Mouse (Mus musculus): ENCODE measurements at regions not wholly inside any gene's neighbourhood (a gene's known extent, or its start where the extent isn't known, plus 50 kb on each side); places are given as distances from the start of the nearest gene placed in this dataset.
A peak's percentile ranks its signal among the peaks of the same experiment; 100 is the strongest.

DNA sequence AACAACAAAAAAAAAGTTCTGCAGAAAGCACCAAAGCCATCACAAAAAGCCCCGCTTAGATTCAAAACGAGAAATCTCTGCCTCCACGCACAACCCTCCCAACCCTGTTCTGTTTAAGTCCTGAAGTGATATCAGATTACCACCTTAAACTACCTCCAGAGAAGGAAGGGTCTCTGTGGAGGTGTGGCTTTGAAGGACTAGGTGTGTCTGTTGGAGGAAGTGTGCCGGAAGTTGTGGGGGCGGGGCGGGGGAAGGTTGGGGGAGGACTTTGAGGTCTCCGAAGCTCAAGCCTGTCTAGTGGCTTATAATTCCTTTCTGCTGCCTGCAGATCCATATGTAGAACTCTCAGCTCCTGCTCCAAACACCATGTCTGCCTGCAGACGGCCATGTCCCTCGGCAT, 173.6 kb downstream of the Mreg start:
- no peak for DNase-seq

DNA sequence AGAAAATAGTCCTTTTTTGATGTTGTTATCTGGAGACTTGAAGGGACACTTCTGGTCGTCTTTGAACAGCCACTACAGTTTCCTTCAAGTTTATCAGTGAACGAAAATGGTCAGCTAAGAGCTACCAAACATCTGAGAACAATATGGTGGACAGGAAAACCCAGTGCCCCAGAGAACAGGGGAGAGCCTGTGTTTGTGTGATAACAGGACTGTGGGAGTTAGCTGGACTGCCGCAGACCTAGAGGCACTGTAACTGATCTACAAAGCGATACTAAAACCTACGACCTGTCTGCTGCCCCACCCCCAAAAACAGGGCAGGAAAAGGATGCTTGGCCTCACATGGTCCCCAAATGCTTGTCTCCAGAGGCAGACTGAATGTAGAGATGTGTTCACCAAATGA, 175.5 kb downstream of the Mreg start:
- DNase-seq = no peak

DNA sequence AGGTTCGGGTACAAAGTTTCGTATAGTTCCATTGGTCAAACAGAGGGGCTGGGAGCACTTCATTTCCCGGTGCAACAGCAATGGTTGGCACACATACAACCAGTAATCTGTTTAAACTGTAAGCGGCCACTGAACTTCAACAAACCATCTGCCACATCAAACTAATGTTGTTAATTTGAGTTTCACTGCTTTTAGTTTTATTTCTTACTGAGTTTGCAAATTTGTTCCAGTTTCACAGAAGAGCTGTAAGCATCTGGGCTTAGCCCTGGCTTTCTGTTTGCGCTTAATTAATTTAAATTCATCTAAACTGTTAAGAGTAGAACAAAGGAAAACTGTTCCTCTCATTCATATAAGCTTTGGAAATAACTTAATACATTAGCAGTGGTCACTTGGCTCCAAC, 176.0 kb downstream of the Mreg start:
- no peak for DNase-seq

DNA sequence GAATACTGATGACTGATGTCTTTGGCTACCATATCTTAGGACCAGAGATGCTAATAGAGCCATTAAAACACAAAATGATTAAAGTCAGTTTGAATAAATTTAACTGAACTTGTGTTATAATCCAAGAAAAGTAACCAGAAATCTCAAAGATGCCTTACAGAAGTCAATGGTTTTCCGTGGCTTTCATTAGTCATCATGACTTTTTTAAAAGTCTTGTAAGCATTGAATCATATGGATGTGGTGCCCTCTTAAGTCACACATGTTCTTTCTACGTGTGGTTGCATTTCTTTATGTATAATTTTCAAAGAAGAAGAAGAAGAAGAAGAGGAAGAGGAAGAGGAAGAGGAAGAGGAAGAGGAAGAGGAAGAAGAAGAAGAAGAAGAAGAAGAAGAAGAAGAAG, 178.2 kb downstream of the Mreg start:
- DNase-seq = no peak

DNA sequence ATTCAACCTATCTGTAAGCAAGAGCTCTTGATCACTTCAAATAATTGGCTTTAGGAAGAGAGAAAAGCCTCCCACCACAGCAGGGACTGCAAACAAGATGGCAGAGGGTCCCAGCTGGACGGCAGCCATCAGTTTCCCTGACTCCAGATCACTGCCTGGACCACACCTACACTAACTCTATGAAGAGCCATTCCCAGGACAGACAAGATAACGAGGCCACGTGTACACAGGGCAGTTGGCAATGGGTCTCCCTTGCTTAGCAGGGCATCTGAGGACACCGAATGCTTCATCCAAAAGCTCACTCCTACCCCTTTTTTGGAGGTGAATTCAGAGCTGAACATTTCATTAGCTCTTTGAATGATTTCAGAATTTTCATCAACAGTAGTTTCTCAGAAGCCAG, 179.9 kb downstream of the Mreg start:
- no peak for DNase-seq

DNA sequence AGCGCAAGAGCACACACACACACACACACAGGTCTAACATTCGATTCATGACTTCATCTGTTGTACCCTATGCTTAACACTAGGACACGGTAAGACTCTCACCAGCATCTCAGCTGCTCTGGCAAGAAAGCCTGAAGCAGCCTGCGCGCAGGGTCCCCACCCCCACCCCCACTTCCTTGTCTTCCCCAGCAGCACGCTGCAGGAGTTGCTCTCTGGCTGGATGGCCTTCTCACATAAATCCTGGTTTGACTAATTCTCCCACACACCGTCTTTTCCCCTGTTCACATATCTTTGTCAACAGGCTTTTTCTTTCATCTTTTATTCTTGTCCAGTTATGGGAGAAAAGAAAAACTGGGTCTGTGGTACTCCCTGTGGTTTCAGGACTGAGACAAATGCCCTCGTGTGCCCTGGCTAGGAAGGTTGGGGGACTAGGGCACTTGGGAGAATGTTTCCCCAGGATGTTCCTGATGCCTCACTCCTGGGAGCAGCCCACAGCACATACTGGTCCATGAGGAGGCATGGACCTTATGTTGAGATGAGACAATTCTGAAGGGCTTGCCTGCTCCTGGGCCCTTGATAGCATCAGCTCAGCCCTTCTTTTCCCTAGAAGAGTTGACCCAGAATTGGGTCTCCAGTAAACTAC, 181.2 kb downstream of the Mreg start:
- no peak for DNase-seq

DNA sequence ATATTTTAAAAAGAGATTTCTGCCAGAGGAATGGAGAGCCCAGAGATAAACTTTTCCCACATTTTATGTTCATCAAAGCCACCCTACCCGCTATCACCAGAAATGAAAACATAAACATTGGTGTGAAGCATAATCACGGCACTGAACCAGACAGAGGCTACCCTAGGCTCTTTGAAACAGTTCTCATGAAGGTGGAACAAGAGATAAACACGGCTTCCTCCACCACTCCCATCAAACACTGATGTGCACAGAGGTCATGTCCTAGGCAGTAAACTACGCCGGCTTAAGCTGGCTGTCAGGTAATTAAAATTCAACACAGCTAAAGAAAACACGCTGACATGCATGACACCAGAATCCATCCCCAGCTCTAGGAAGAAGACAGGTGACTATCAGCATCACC, 182.5 kb downstream of the Mreg start:
- no peak for DNase-seq

DNA sequence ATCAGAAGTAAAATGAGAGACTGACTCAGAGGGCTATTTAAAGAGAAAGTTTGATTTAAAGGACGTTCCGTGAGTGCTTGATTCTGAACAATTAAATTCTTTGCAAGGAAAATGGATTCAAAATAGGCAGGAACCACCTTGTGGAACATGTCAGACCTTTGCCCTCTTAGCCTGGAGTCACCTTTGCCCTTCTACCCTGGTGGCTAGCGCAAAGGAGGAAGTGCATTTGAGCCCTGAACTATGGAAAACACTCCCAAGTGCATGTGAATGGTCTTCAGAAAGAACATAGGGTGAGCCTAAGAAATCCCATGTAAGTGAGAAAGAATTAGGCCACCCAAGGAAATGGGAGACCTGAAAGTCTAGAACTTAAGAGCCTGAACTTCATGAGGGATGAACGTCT, 185.2 kb downstream of the Mreg start:
- no peak for DNase-seq

DNA sequence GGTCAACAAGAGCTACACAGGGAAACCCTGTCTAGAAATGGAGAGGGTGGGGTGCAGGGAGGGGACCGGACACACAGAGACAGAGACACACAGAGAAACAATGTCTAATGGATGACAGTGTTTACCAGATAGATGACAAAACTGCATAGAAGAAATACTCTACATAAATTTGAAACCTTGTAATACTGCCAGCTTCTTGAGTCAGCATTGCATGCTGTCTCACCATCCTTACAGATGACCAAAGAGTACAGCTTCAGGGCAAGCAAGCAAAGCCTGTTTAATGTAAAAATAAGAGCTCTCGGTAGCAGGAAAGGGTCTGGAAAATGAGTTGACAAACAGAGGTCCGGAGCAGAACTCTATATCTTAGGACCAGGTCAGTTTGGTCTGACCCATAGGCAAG, 189.5 kb downstream of the Mreg start:
- DNase-seq = no peak

DNA sequence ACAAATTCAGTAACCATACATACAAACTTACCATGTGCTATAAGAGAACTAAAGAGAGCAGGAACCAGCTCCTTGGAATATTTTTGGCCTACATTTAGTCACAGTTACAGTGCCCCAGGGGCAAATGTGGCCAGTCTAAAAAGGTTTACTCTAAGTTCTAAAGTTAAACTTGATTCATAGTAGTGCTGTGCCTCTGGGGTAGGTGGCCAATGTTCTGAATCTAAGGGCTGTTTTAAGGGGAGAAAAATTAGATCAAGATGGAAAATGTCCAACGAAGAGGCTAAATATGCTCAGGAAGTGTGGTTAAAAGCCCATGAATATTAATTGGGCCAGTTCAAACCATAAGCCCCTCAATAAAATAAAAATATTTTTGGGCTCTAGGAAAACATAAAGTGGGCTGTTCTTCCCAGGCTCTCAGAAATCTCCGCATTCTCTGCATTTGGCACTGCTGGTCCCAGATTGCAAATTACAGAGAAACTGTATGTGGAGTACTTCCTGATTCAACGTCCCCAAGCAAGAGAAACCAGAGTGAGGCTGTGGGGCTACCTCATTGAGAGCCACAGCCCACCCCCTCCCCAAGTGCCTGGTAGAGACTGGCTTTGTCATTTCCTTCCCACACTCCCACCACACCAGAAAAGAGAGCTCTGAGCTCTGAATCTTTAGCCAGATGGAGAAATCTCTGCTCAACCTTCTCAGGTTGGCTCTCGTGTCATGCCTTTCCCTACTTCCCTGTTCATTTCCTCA, 193.5 kb downstream of the Mreg start:
- no peak for DNase-seq

DNA sequence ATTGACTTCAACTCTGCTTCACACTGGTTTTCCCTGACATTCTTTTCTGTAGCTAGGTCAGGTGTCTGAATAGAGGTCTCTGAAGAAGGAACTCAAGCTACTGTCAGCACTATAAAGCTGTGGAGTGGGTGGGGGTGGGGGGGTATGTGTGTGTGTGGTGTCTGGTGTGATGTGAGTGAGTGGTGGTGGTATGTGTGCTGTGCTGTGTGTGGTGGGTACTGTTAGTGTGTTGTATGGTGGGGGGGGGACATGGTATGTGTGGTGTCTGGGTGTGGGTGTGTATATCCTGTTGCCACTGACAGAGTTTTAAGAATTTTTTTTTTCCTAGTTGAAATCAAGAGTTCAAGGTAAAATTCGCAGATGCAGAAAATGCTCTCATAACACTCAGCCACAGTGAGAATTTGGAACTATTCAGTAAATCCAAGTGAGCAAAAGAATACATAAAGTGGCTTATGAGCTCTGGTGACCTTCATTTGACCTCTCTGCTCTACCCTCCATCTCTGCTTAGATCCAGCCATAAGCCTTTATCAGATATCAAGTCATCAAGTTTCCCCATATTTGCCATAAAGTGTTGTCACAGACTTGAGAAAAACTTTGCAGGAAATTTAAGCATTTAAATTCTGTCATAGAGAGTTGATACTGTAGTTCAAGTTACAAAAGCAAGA, 194.2 kb downstream of the Mreg start:
- no peak for DNase-seq

DNA sequence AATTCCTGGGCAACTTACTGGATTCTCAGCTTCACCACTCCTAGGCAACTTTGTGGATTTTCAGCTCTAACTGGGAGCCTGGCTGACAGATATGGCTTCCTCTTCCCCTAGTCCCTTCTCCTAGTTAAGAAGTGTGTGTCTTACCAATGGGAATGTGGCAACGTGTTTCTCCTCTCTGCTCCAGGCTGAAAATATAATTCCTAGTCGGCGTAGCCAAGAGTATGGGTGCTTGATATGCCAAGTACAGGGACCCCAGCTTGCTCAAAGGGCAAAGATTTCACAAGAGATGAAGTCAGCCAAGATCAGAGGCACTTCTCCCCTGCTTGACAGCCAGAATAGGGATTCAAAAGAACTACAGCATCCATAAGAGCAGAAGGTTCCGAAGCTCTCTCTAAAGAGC, 196.6 kb downstream of the Mreg start:
- DNase-seq = no peak

DNA sequence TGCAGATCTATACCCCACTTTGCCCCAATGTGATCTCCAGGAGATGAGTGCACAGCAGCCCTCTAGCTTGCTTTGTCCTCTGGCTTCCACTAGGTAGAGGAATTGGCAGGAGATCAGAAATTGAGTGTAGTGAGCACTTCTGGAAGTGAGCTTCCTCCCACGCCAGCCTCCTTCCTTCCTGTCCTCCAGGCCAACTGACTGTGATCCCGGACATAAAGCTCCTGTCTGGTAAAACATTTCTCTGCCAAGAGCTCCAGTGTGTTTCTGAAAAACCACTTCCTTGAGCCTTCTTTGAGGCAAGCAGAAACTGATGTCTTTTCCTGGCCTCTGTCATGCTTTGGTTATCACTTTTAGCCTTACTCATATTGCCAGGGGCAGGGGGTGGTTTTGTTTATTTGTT, 197.5 kb downstream of the Mreg start:
- no peak for DNase-seq

DNA sequence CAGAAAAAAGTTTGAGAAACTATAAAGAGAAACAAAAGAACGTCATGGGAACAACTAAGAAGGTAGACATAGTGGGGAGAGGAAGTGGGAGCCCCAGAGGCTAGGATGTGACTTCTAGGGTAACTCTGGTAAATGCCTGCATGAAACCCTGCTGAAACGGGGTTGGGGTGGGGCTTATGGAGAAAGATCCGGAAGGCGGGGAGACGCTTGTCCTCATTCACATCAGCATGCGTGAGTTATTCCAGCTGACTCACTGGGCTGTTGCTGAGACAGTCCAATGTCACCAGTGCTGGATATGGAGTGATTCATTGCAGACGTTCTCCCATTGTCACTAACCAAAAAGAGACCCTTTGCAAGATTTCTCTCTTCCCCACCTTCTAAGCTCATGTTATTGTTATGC, 198.2 kb downstream of the Mreg start:
- no peak for DNase-seq

DNA sequence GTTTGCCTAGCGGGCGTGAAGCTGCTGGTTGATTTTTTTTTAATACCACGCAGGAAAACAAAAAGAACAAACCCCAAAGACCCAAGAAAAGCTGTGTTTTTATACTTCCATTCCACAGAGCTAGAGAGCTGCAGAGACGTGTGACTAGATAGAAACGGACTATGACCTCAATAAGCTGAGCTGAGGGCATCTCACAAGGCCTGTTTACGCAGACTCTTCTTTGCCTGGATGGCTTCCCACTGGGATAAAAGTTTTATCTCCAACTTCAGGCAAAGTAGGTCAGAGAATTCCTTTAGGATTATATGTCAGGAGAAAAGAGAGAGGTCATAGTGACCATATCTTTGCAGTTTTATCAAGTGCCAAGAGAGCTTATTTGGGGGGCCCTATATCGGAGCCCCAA, 199.4 kb downstream of the Mreg start:
- DNase-seq = no peak

DNA sequence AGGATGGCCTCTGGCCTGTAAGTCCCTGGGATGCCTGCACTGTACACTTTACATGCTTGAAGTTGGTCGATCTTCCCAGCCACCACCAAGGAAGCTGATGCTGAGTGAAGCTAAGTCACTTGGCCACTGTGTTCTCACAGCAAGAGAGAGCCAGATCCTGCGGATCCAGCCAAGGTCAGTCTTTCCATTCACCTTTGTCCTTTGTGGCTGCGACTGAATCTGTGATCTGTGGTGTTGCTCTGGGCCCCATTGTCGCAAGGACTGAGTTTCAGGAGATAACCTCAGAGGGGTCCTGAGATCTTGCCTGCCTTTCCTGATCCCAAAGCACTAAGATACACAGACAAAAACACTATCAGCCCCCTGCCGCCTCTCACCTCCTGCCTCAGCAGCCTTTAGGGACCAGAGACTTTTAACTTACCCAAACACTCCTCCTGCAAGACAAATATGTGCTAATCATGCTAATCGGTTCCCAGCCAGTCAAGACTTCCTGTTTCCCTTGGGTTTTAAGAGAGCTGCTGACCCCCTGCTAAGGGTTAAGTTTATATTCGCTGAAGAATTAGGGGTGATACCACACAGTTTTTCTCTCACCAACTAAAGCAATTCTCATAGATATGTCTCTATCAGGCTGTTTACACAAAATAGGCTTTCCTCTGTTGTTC, 202.7 kb downstream of the Mreg start:
- DNase-seq = no peak

DNA sequence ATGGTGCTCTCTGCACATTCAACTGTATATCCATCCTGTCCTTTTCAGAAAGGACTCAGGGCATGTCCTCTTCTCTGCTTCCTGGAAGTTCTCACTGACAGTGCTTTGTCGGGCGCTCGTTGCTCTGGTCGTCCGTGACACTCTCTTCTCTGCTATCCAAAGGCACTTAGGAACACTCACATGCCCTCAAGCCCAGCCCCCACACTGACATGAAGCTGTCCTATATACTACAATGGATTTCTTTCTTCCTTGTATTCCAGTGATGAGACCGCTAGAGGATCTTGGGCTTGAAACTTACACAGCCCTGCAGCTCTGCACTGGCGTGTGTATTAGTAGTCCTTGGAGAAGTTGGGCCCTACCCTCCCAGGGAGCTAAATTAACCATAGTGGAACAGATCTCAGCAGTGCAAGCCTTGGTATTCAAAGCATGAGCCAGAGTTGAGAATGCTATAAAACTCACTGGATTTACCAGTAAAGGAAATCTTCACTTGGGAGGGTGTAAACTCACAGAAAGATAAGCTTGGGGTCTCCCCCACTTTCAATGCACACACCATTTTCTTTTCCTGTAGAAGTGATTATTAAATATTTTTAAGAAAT, 205.3 kb downstream of the Mreg start:
- no peak for DNase-seq

DNA sequence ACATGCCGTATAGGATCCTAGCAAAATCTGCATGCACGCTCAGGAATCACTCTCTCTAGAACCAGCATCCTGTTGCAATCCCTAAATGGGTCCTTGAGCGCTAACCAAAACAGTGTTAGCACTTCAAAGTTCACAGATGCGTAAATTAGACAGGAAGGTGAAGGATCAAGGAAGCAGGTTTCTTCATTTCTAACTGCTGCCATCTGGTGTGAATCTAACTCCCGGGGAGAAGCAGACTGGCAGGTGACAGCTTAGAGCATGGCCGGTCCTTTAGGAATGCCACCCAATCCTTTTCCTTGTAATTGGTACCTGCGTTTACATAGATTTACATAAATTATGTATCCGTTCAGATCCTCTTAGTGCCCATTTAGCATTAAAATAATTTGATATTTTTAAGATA, 206.2 kb downstream of the Mreg start:
- DNase-seq = no peak

DNA sequence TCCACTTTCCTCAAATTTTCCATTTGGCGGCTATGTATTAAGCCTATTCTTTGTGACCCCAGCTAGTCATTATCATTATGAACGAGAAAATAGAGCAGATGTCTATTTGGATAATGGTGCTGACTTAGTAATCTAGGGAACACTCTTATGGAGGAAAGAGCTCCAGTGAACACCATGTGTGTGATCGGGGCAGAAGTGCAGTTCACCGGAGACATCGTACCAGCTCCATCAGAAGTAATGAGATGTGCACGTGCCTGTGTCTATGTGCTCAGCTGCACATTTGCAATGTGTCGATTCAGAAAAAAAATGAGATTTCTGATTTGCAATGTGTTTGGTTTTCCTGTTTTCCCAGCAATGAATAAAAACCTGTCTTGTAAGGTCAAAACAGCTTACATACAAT, 206.6 kb downstream of the Mreg start:
- no peak for DNase-seq

DNA sequence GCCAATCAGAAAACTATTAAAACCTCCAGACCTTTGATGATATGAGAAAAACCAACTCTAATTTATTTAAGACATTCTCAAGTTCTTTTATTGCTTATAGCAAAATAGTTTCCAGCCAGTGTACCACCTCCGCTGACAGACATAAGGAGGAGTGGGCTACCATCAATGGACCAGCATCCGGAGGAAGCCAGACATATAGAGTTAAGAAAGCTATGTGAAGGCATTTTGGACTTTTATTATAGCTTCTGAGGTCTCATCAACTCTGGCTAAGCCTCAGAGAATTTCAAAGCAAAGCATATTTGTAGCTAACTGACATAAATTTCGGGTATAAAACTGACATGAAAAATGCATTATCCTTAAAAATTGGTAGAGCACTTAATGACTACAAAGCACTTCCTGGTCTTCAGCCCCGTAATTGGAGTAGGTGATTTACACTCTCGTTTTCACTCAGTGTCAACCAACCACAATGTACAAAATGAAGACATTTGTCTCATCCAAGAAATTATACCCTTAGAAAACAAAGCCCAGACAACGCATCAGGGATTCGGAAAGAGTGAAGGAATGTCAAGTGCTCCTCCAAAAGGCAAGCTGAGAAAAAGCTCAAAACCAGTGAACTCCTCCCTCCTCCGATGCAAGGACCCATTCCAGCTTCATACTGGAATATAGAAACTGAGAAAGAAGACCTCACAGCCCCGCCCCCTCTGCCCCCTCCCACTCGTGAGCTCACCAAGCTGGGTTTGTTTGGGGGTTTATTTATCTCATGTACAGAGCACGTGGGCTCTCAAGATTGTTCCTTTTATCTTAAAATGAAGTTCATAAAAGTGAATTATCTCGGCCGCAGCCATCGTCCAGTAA, 208.5 kb downstream of the Mreg start:
- no peak for DNase-seq

DNA sequence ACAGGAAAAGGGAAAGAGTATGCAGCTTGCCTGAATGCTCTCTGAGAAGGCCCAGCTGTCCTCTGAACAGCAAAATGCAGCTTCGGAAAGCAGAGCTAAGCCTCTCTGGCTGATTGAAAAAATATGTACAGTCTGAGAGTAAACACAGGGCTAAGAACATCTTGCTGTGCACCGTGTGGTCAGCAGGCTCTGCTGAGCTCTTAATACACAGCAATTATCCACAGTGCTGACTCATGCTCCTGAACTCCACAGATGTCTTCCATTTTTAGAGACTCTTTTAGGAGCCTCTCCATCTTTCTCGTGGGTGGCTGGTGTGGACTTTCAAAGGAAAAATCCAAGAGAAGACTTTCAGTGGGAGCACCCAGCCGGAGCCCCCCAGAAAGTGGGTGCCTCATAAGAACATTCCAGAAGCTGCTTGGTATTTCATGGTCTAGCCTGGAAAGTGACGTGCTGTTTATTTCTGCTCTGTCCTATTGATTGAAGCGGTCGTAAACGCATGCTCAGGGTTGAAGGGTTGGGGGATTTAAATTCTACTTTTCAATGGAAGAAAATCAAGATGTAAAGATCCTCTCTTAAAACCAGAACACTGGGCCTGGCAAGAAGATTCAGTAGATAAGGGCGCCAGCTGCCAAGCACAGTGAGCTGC, 209.5 kb downstream of the Mreg start:
- DNase-seq = peak; percentile 53

DNA sequence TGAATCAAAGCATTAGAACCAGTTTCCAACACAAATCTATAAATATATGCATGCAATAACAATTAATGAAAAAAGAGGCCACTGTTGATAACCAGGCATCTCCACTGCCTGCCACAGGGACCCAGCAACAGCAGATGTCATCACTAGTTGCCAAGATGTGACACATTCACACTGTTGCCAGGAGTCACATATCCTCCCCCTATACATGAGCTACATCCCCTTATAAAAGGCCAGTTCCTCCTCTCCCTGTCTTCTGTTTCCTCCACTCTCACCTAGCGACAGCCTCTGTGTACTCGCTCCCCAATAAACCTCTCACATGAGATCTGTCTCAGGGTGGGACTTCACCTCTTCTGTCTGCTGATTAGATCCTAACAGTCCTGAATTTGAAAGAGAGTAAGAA, 211.4 kb downstream of the Mreg start:
- no peak for DNase-seq

Measured in right cerebral cortex, adult 18-20 months (tissue).